Mouse (Mus musculus) lung, adult 2 months (tissue): ENCODE measurements at regions not wholly inside any gene's neighbourhood (a gene's known extent, or its start where the extent isn't known, plus 50 kb on each side); places are given as distances from the start of the nearest gene placed in this dataset.

ENCODE experiments used
- CTCF ChIP-seq: fragments of 200-500 bp; IDR thresholded peaks from 2 replicates; pipeline ENCODE4 v1.5.1; 2011; ENCODE audit warnings: mild to moderate bottlenecking, low read length, control low read depth; ENCODE audit not compliant: insufficient read depth
- POLR2A ChIP-seq: fragments of 200-500 bp; IDR thresholded peaks from 2 replicates; pipeline ENCODE4 v1.6.1; 2011; ENCODE audit warnings: low read depth, mild to moderate bottlenecking, control low read depth, low read length, borderline replicate concordance; ENCODE audit errors: extremely low read depth

DNA sequence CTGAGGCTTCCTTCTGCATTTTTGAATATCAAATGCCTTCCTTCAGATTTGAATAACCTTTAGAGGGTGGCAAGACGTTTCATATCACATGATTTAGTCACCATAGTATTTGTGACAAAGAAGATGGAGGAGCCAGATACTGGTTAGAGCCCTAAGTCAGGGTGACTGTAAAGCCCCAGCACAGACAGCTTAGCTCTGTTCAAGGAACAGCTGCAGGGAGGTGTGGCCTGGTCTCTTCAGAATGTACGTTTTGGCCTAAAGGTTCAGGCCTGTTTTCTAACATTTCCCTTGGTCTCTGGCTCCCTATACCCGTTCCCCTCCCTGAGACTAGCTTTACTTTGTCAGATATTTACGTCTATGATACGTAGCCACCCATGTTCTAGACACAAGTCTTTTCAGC lies 212.3 kb downstream of the Rpap3 start:
- TF ChIP-seq CTCF (no peak), POLR2A (no peak)
